Comparison of ENCODE assay signal across 2 mouse cellular contexts in genomic region chr4:129334677-129335215, GRCm38 (mm10).
TF ChIP-seq lines count a peak whose summit lies in the region.

No protein-coding gene starts in this region.

TF ChIP-seq in MEL, 35 proteins besides CTCF, POLR2A, EP300 and RAD21 (continued from another document):
- TF ChIP-seq TCF12 (IDR thresholded peaks at IDR 0.05; ENCODE audit: low read depth, low read length) (0 out of 2 replicates have a peak, but pooled peaks have one; percentile 2), NELFE (IDR thresholded peaks at IDR 0.05; ENCODE audit: low read depth, low read length) (no peak), JUND (IDR thresholded peaks at IDR 0.05; ENCODE audit: low read depth, low read length) (no peak), UBTF (IDR thresholded peaks at IDR 0.05; ENCODE audit: borderline replicate concordance, insufficient read depth, low read depth, low read length) (0 out of 2 replicates have a peak, but pooled peaks have one; percentile 91), MYC (IDR thresholded peaks at IDR 0.05; ENCODE audit: low read depth, low read length) (no peak), MAZ (IDR thresholded peaks at IDR 0.05; ENCODE audit: low read depth, low read length) (no peak), USF2 (IDR thresholded peaks at IDR 0.05; ENCODE audit: borderline replicate concordance in 1 of 2, insufficient read depth in 1 of 2, low read depth in 1 of 2, low read length in 2 of 2) (no peak), CHD1 (IDR thresholded peaks at IDR 0.05; ENCODE audit: low read depth, low read length) (peak; percentile 14; the same call in 1 of the 2 replicates), NRF1 (IDR thresholded peaks at IDR 0.05; ENCODE audit: insufficient read depth, low read depth, low read length, poor library complexity, severe bottlenecking) (no peak), ELF1 (IDR thresholded peaks at IDR 0.05; ENCODE audit: low read depth, low read length) (no peak), MXI1 (IDR thresholded peaks at IDR 0.05; ENCODE audit: low read depth, low read length) (no peak)

TF ChIP-seq in myocyte, 11 proteins besides CTCF, POLR2A, EP300 and RAD21 (continued from another document):
- TF ChIP-seq MAX (IDR thresholded peaks at IDR 0.05; ENCODE audit: low read depth) (no peak), MYOG (IDR thresholded peaks at IDR 0.05; ENCODE audit: control insufficient read depth in 1 of 3, insufficient read depth in 1 of 3, insufficient read length in 2 of 3, low read depth in 2 of 3) (no peak), MYOD1 (IDR thresholded peaks at IDR 0.05; ENCODE audit: control insufficient read depth in 1 of 3, insufficient read length in 2 of 3, low read depth in 2 of 3) (peak in 1 of 3 experiments; percentile 13)
